Mouse (Mus musculus) thymus, adult 2 months (tissue): ENCODE data around the gene Gtf2a1l.

Source experiments
- CTCF ChIP-seq: fragments of 200-500 bp; IDR thresholded peaks from 2 replicates; pipeline ENCODE4 v1.5.1; 2012; ENCODE audit warnings: mild to moderate bottlenecking, control low read depth, low read length, moderate library complexity, borderline replicate concordance; ENCODE audit not compliant: control insufficient read depth, poor library complexity, insufficient read depth; ENCODE audit errors: extremely low read depth
- POLR2A ChIP-seq: fragments of 200-500 bp; IDR thresholded peaks from 2 replicates; pipeline ENCODE4 v1.6.1; 2012; ENCODE audit warnings: mild to moderate bottlenecking, low read length, control low read depth, moderate library complexity; ENCODE audit not compliant: control insufficient read depth, poor library complexity, insufficient read depth; ENCODE audit errors: extremely low read depth

- TF ChIP-seq POLR2A (no peak), CTCF (no peak)
These were observed 1.5 kb downstream of the Gtf2a1l start for GRCm38 (mm10) chr17:88669921-88670320.
